Mouse (Mus musculus) liver, adult 2 months (tissue): Measurements from ENCODE around the gene Cdh4.

Experiments used
- CTCF ChIP-seq: fragments of 200-500 bp; IDR thresholded peaks from 2 replicates; pipeline ENCODE4 v1.5.1; 2011; ENCODE audit warnings: low read depth, low read length, control low read depth
- POLR2A ChIP-seq: fragments of 200-500 bp; IDR thresholded peaks from 2 replicates; pipeline ENCODE4 v1.6.1; 2011; ENCODE audit warnings: low read length, control low read depth; ENCODE audit not compliant: insufficient read depth; ENCODE audit errors: extremely low read depth

DNA sequence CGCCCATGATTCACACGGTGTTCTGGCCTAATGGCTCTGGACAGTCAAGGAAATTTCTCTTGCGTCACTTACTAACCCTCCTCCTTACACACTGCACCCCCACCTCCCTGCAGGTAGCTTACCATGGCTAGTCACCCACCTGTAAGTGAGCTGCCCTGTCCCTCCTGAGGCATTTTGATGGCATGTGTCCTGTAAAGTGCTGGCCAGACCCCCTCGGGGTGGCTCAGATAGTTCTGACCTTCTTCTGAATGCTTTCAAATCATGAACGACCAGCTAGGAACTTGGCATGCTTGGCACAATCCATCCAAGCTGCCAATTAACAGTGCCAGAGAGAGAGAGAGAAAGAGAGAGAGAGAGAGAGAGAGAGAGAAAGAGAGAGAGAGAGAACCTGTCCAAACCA, 368.9 kb downstream of the Cdh4 start:
- TF ChIP-seq CTCF = no peak
- no peak for TF ChIP-seq POLR2A
